Mouse (Mus musculus) ES-E14 (cell line): ENCODE results near the gene Neb. TPM values are rescaled to one million over a fixed set of nuclear protein-coding genes. Genes with fewer than 3 reads are reported as not detected.
"Not testable (repeated sequence)": the region's sequence is repeated elsewhere in the genome, so short reads cannot be mapped to it uniquely, and the experiment has no call there.

Experiments
- DNase-seq: peaks from one replicate; pipeline ENCODE4 v3.0.0-alpha.2; 2013; ENCODE audit warnings: low read depth, low spot score
- H3K27ac ChIP-seq: 2 replicates; pipeline ENCODE4 v1.5.1; 2012; ENCODE audit warnings: low read depth, mild to moderate bottlenecking, low read length, moderate library complexity, mixed read lengths; ENCODE audit not compliant: poor library complexity, insufficient read depth, severe bottlenecking
- H3K36me3 ChIP-seq: 2 replicates; pipeline ENCODE4 v1.6.1; 2012; ENCODE audit warnings: mild to moderate bottlenecking, low read length, moderate library complexity, mixed read lengths; ENCODE audit not compliant: control insufficient read depth, poor library complexity, insufficient read depth, severe bottlenecking
- H3K4me1 ChIP-seq, 2 experiments: fragments of 150-350 bp in 1 of 2; sonication (generic) in 1 of 2; 2 replicates each; pipeline ENCODE4 v1.6.1; 2012; ENCODE audit warnings: low read length in 2 of 2, mild to moderate bottlenecking in 1 of 2, mixed read lengths in 1 of 2; ENCODE audit not compliant: control insufficient read depth in 2 of 2, insufficient read depth in 2 of 2, poor library complexity in 1 of 2
- H3K4me3 ChIP-seq, 2 experiments: fragments of 150-350 bp in 1 of 2; sonication (generic) in 1 of 2; 2 replicates each; pipeline ENCODE4 v1.5.1; 2012; ENCODE audit warnings: low read length in 2 of 2, low read depth in 1 of 2, mild to moderate bottlenecking in 1 of 2, mixed read lengths in 1 of 2; ENCODE audit not compliant: insufficient read depth in 1 of 2, poor library complexity in 1 of 2, severe bottlenecking in 1 of 2
- H3K9ac ChIP-seq: 2 replicates; pipeline ENCODE4 v1.6.1; 2012; ENCODE audit warnings: low read depth, mild to moderate bottlenecking, low read length, mixed read lengths; ENCODE audit not compliant: poor library complexity, insufficient read depth, severe bottlenecking
- H3K9me3 ChIP-seq: fragments of 150-350 bp; sonication (generic); 2 replicates; pipeline ENCODE4 v1.6.1; 2012; ENCODE audit warnings: low read depth, mild to moderate bottlenecking, low read length; ENCODE audit not compliant: control insufficient read depth, insufficient read depth
- CHD2 ChIP-seq: IDR thresholded peaks from 2 replicates; pipeline ENCODE4 v1.6.1; 2014; ENCODE audit warnings: mild to moderate bottlenecking, low read depth, low read length, inconsistent platforms
- HCFC1 ChIP-seq: IDR thresholded peaks from 2 replicates; pipeline ENCODE4 v1.6.1; 2012; ENCODE audit warnings: low read length, inconsistent platforms, borderline replicate concordance; ENCODE audit not compliant: insufficient read depth
- MAFK ChIP-seq: IDR thresholded peaks from 2 replicates; pipeline ENCODE4 v1.6.1; 2014; ENCODE audit warnings: mild to moderate bottlenecking, low read depth, low read length, inconsistent platforms; ENCODE audit not compliant: insufficient read depth
- ZC3H11A ChIP-seq: IDR thresholded peaks from 2 replicates; pipeline ENCODE4 v1.6.1; 2012; ENCODE audit warnings: low read depth, mild to moderate bottlenecking, inconsistent platforms, low read length, borderline replicate concordance
- ZNF384 ChIP-seq: IDR thresholded peaks from 2 replicates; pipeline ENCODE4 v1.6.1; 2012; ENCODE audit warnings: low read depth, low read length, inconsistent platforms
- in situ Hi-C, 2 experiments: fragments of 600-800 bp; cut with MboI; formaldehyde crosslinking; loops; one replicate each; pipeline ENCODE4 v1.15.1; 2025; ENCODE audit warnings: low sequenced_read_pairs in 2 of 2, inconsistent platforms in 1 of 2; ENCODE audit not compliant: unreplicated experiment in 2 of 2
- total RNA-seq: library from RNA; depleted of rRNA; stranded (reverse); fragments of 300-350 nt; gene quantifications from 2 replicates; pipeline ENCODE4 v1.2.3, GENCODE M21; 2012

The Neb gene
- total RNA-seq, 1 experiment = 5.1 TPM

DNA sequence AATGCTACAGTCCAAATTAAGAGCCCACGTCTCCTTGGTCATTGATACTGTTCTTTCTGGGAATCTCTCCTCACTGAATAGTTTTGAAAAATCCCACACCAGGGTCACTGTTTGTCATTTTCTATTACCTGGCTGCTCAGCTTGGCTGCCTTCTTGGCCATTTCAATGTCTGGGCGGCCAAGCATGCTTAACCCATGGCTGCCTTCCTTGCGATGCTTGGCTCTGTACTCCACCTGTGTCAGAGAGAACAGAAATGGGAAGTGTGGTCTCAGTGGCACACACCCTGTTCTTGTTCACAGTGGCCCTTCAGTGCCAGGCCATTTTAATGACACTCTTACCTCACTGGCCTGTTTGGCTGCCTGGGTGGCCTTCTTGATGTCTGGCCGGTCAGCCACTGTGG lies 203.3 kb downstream of the Neb start:
- no peak overlapping the region for H3K27ac ChIP-seq
- no peaks in the 10 kb centered on the region for H3K9me3 ChIP-seq
- DNase-seq = no peak
- in situ Hi-C loops = loop anchor here in 1 of 2 experiments (25.0 kb wide), 1 partner anchor 412 kb away; no protein-coding TSS in a partner anchor
- no peaks in the 10 kb centered on the region; the same call in 1 of the 2 replicates for H3K36me3 ChIP-seq
- no peak overlapping the region for H3K9ac ChIP-seq
- no peak for TF ChIP-seq ZC3H11A
- TF ChIP-seq HCFC1 = no peak
- no peak for TF ChIP-seq CHD2
- no peak for TF ChIP-seq MAFK
- TF ChIP-seq ZNF384 = no peak
- no peak overlapping the region for H3K4me3 ChIP-seq
- H3K4me1 ChIP-seq = peaks cover 0 to 3% of the 10 kb centered on the region in 2 experiments; a peak in 2 of 4 replicates

DNA sequence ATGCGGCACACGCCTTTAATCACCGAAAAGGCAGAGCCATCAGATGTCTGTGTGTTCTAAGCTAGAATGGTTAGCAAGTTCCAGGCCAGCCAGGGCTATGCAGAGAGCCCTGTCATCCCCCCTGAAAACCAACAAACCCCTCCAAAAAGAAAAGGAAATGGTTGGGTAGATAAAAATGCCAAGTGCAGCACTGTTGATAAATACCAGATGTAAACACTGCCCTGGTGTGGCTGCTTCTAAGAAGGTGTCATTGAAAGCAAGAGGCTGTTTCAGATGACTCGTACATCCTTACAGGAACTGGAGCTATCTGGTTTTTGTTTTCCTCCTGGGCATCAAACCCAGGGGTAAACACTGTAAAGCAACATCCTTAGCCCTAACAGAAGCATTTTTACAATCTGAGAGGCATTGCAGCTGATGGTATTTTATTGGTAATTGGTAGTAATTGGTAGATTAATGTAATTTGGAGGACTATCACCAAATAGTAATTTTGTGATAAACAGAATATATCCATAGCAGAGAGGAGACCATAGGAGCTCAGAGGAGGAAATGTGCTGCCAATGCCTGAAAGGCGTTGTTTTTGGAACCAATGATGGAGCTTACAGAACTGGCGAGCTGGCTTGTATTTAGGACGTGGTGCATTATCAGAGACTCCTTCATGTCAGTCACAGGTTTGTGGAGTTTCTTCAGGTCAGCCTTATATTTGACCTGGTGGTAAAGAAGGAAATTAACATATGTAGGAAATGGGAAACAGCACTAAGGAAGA lies 208.8 kb downstream of the Neb start:
- Histone ChIP-seq H3K9ac (no peak overlapping the region), H3K36me3 (no peaks in the 10 kb centered on the region; the same call in 1 of the 2 replicates), H3K9me3 (no peaks in the 10 kb centered on the region), H3K27ac (no peak overlapping the region), H3K4me3 (no peak overlapping the region), H3K4me1 (peaks cover 0 to 3% of the 10 kb centered on the region in 2 experiments; a peak in 2 of 4 replicates)
- in situ Hi-C loops = loop anchor here in 1 of 2 experiments (25.0 kb wide), 1 partner anchor 418 kb away; no protein-coding TSS in a partner anchor
- no peak for TF ChIP-seq ZC3H11A
- TF ChIP-seq MAFK = no peak
- no peak for TF ChIP-seq HCFC1
- no peak for TF ChIP-seq ZNF384
- TF ChIP-seq CHD2 = no peak
- no peak for DNase-seq

DNA sequence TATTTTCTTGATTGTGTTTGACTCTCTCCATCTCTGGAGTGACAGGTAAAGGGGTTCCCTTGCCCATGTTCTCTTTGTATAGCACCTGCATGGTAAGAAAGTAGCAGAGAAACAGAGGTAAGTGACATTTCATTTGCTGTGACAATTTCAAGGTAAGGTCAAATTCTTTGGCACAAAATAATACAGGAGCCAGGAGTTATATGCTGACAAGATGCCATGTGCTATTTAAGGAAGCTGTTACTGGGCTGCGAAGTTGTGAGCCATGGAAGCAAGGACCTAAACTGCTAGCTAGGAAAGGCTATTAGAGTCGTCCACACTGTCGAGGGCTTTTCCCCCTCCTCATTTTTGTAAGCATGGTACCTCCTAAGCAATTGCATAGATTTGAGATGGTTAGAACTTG lies 225.2 kb downstream of the Neb start:
- in situ Hi-C loops = loop anchor here in 1 of 2 experiments (25.0 kb wide), 1 partner anchor 434 kb away; no protein-coding TSS in a partner anchor
- no peak overlapping the region for H3K9ac ChIP-seq
- DNase-seq = no peak

GRCm38 (mm10) chr2:52133351-52133750 lies 244.9 kb downstream of the Neb start:
- Histone ChIP-seq H3K4me1 (no peaks in the 10 kb centered on the region), H3K4me3 (no peak overlapping the region), H3K27ac (no peak overlapping the region), H3K9me3 (no peaks in the 10 kb centered on the region; the same call in 1 of the 2 replicates), H3K36me3 (no peaks in the 10 kb centered on the region; the same call in none of the 2 replicates), H3K9ac (no peak overlapping the region)
- no peak for DNase-seq
- in situ Hi-C loops = no loop called here
- no peak for TF ChIP-seq ZNF384
- no peak for TF ChIP-seq CHD2
- TF ChIP-seq HCFC1 = no peak
- TF ChIP-seq ZC3H11A = no peak
- no peak for TF ChIP-seq MAFK

More for the DNA sequence above, 225.2 kb downstream of the Neb start:
- Histone ChIP-seq H3K27ac (no peak overlapping the region), H3K4me3 (no peak overlapping the region), H3K36me3 (no peaks in the 10 kb centered on the region), H3K9me3 (no peaks in the 10 kb centered on the region), H3K4me1 (no peaks in the 10 kb centered on the region)
- TF ChIP-seq ZC3H11A = no peak
- no peak for TF ChIP-seq ZNF384
- TF ChIP-seq HCFC1 = no peak
- no peak for TF ChIP-seq CHD2
- no peak for TF ChIP-seq MAFK

- H3K27ac ChIP-seq, H3K4me1 ChIP-seq, in situ Hi-C loops, H3K36me3 ChIP-seq, H3K4me3 ChIP-seq, DNase-seq, H3K9me3 ChIP-seq, H3K9ac ChIP-seq: not testable (repeated sequence)
Observed at GRCm38 (mm10) chr2:52131370-52131769, 246.9 kb downstream of the Neb start.
